Mouse (Mus musculus): ENCODE data around the gene Rab3gap1. TPM values are rescaled to one million over a fixed set of nuclear protein-coding genes. Genes with fewer than 3 reads are reported as not detected.
A peak's percentile ranks its signal among the peaks of the same experiment; 100 is the strongest.
"Not testable (repeated sequence)": the region's sequence is repeated elsewhere in the genome, so short reads cannot be mapped to it uniquely, and the experiment has no call there.

Gene Rab3gap1
- total RNA-seq, 2 experiments from 2014 or later = 39.5 to 41.1 TPM

DNA sequence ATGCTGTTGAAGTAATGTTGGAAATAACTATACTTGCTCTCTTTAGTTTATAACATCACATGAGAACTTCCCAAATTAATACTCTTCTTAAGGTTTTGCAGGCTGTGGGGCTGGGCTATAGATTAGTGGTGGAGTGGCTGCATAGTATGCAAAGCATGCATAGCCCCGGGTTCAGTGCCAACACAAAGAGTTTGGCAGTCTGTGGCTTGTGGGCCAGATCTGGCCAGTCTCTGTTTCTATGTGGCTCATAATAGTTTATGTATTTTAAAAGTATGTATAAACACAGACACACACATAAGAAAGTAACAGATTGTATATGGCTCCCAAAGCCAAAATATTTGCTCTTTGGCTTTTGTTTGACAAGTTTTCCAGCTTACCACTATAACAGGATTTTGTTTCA is 47.2 kb downstream of the Rab3gap1 start:
- DNase-seq = no peak

- DNase-seq = no peak
Measured at GRCm38 (mm10) chr1:127933405-127933804, 64.8 kb downstream of the Rab3gap1 start.

DNA sequence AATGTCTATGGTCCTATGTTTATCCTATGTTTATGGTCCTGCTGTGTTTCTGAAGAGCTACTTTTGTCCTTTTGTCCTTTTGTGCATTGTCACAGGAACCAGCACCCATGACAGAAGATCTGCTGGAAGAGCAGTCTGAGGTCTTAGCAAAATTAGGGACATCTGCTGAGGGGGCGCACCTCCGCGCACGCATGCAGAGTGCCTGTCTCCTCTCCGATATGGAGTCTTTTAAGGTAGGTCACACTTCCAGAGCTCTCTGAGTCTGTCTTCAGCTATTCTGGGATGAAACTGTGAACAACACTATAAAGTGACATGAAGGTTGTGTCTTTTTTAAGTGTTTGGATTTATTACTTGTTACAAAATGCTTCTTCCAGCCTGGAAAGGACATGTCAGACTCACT is 65.7 kb downstream of the Rab3gap1 start:
- DNase-seq = no peak

GRCm38 (mm10) chr1:127937277-127937676 is 68.7 kb downstream of the Rab3gap1 start:
- DNase-seq = peak; percentile 24

- DNase-seq = peak; percentile 35
Measured at GRCm38 (mm10) chr1:127942231-127942630, 73.7 kb downstream of the Rab3gap1 start.

DNA sequence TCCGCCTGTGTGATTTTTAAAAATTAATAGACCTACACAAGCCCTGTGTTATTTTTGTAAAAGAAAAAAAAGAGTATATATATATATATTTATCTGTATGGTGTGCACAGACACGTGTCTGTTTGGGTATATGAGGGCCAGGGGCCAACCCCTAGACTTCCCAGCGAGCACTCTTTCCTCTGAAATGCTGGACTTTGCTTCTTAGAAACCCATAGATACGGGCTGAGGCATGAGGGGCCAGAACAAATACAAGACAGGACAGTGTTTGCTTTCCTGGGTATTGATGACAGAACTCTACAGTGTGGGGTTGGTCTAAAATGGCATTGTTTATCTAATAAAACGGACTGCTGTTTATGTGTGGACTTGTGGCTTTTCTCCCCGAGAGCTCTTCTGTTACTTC is 74.9 kb downstream of the Rab3gap1 start:
- no peak for DNase-seq

DNA sequence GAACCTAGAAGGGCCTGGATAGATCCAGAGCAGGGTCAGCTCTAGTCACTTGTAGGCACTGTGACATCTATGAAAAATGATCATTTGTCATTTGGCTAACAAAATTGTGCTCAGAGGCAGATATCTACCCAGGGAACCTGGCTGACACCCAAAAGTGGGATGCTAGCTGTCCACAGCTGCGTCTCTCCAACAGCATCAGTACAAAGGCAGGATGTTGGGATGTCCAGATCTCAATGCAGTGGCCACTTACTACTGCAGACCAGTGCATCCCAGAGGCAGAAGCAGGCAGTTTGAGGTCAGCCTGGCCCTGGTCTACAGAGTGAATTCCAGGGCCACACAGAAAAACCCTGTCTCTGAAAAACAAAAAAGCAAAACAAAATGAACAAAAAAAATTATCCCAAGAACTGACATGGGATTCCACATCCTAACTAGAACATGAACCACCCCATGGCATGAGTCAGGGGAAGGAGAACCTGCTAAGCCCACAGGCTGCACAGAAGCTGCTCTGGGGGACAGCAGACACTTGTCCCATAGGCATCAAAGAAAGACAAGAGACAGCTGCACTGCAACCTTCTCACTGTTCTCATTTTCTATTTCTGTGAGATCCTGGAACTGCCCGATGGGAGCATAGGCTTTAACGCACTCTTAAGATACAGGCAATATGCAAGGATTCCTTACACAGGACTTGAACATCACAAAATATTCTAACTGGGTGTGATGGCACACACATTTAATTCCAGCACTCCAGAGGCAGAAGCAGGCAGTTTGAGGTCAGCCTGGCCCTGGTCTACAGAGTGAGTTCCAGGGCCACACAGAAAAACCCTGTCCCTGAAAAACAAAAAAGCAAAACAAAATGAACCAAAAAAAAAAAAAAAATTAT is 77.4 kb downstream of the Rab3gap1 start:
- peak; percentile 30 for DNase-seq

- no peak for DNase-seq
Measured at GRCm38 (mm10) chr1:127946615-127947249, 78.2 kb downstream of the Rab3gap1 start.

- no peak for DNase-seq
Measured at GRCm38 (mm10) chr1:127948748-127949147, 80.2 kb downstream of the Rab3gap1 start.

GRCm38 (mm10) chr1:127952276-127952675 is 83.7 kb downstream of the Rab3gap1 start:
- no peak for DNase-seq

DNA sequence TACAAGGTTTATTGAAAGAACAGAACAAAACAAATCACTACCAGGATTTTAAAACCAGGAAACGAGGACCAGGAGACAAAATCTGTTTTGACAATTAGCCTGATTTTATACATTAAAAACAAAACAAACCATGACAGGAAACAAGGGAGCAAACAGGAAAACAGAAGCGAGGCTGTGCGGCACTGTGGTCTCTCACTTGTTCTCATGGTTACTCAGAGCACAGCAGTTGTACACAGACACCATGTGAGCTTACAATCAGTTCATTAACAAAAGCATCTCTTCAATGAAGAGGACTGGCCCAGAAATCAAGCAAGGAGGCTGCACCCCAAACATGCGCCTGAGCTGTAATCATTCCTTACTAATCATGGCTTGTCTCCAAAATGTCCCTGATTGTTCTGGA is 85.6 kb downstream of the Rab3gap1 start:
- DNase-seq = not testable (repeated sequence)

DNA sequence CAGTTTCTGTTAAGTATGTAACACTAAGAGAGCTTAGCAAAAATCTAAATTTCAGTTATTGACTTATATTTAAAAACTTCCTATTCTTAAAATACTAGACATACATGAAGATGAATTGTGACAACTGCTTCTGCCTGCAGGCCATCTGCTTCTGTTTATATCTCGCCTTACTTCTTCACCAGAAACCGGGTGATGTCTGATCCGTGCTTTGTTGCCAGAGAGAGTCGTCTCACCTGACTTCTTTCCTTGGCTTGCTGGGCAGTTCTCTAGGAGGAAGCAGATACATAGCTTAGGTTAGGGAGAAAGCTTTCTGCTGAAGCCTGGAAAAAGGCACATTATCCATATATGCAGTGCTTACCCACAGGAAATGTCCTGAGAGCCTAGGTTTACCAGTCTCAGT is 86.2 kb downstream of the Rab3gap1 start:
- DNase-seq = no peak

- DNase-seq = no peak
Measured at GRCm38 (mm10) chr1:127956524-127956923, 88.0 kb downstream of the Rab3gap1 start.

DNA sequence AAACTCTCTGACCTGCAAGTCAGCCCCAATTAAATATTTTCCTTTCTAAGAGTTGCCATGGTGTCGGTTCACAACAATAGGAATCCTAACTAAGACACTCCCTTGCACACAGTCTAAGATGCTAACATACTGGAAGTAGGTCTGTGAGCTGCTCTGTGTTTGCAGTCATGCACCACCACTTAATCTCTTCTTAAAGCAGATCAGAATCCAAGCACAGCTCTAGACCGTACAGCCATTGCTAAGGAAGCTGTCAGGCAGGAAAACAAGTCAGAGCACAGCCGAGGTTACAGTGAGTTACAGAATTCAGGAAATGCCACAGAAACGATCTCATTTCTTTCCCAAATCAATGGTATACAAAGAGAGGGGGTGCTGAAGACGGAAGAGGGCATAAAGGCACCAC is 90.2 kb downstream of the Rab3gap1 start:
- no peak for DNase-seq

DNA sequence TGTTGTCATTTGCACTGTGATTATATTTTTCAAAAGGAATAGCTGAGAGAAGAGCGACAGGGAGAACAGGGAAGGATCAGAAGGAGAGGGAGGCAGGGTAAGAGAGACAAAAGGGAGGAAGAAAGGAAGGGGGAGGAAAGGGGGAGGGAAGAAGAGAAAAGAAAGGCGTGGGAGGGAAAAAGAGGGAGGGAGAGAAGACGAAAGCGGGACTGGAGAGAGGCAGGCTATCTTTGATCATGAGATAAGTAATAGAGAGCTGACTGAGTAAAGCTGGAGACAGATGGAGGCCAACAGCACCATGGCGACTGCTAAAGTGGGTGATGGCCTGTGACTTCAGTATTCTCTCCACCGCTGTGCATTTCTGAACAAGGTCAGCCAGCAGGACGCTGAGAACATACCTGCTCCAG is 90.7 kb downstream of the Rab3gap1 start:
- no peak for DNase-seq

GRCm38 (mm10) chr1:127961140-127961539 is 92.6 kb downstream of the Rab3gap1 start:
- peak; percentile 24 for DNase-seq

DNA sequence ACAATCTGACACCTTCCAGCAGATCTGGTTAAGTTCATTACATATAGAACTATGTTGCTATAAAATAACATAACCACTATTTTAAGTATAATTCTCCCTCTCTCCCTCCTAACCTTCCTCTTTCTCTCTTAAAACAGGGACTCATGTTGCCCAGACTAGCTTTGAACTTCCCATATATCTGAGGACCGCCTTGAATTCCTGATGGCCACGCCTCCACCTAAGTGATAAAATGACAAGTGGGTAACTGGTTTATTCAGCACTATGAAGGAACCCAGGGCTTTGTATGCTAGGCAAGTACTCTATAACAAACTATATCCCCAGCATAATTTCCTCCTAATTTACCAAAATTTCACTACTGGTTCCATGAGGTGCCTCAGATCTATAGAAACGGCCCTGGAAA is 94.8 kb downstream of the Rab3gap1 start:
- no peak for DNase-seq

- no peak for DNase-seq
Measured at GRCm38 (mm10) chr1:127970870-127971269, 102.3 kb downstream of the Rab3gap1 start.

DNA sequence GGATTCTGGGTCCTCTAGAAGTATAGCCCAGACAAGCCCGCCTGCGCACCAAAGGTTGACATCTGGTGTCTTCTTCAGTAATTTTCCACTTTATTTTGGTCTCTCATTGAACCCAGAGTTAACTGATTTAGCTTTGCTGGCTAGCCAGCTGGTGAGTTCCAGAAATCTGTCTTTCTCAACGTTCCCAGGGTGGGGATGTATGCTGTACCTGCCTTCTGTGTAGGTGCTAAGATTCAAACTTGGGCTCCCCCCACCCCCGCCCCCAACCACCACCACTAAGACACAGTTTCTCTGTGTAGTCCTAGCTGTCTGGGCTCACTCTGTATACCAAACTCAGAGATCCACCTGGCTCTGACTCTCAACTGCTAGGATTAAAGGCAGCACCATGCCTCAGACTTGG is 105.5 kb downstream of the Rab3gap1 start:
- DNase-seq = no peak

- peak; percentile 44 for DNase-seq
Measured at GRCm38 (mm10) chr1:127975676-127976075, 107.1 kb downstream of the Rab3gap1 start.

DNA sequence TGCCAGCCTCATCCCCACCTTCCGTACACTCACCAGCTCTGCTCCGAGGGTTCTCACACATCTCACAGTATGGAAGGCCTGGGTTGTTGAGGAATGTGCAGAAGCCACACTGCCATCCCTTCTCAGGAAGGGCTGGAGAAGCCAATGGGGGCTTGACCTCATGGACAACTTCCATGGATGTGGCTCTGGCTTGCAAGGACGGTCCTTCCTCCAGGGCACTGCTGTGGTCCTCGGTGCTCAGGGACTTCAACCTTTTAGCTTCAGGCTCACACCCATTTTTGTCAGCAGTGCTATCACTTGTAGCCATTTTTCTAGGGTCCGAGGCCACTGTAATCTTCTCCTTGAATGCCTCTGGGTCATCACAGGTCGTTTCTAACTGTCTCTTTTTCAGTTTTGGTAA is 107.5 kb downstream of the Rab3gap1 start:
- DNase-seq = no peak

- no peak for DNase-seq
Measured at GRCm38 (mm10) chr1:127978125-127978524, 109.6 kb downstream of the Rab3gap1 start.

GRCm38 (mm10) chr1:127980911-127981559 is 112.5 kb downstream of the Rab3gap1 start:
- no peak for DNase-seq

Measured in adrenal gland, postnatal 10 days (tissue).